Mouse (Mus musculus): ENCODE data around the gene Slc25a28. TPM values are rescaled to one million over a fixed set of nuclear protein-coding genes. Genes with fewer than 3 reads are reported as not detected.

Slc25a28 gene
- polyA plus RNA-seq, 1 experiment from 2014 or later, result 21.4 TPM

DNA sequence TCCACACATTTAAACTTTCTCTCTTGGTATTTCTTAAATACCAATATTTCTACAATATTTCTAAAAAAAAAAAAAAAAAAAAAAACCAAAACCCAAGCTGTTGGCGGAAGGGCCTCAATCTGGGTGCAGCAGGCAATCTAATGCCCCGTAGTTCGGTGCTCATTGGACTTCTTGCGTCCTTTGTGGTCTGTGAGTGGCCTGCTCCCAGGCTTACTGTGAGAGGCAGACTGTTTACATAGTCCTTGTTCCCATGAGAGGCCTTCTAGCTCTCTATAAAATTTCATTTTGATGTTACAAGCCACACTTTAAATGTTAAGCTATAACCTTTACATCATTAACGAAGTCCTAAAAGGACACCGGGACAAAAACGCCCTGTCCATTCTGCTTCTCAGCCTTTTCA lies 33.5 kb upstream of the Slc25a28 start:
- H3K36me3 ChIP-seq (ENCODE audit: control insufficient read depth, insufficient read depth, low read length), result peaks cover 45% of the 10 kb centered on the region
- WGBS, result 84% methylated on average over 7 of the region's 7 CpGs
- no peaks in the 10 kb centered on the region for H3K9me3 ChIP-seq (ENCODE audit: control insufficient read depth, low read length)
- H3K4me1 ChIP-seq (replicated peaks; ENCODE audit: control insufficient read depth, insufficient read depth, low read length), result no peaks in the 10 kb centered on the region
- H3K9ac ChIP-seq (ENCODE audit: low read length), result no peak overlapping the region
- no peaks in the 10 kb centered on the region for H3K27me3 ChIP-seq (replicated peaks; ENCODE audit: control insufficient read depth, insufficient read depth, low read length)
- no peak for ATAC-seq (replicated peaks; ENCODE audit: low FRiP score, low TSS enrichment, low read depth)
- H3K4me2 ChIP-seq (ENCODE audit: low read length), result no peak overlapping the region
- H3K27ac ChIP-seq (ENCODE audit: low read depth), result no peak overlapping the region
- no peak overlapping the region for H3K4me3 ChIP-seq (ENCODE audit: low read depth, low read length)
- DNase-seq (ENCODE audit: low spot score), result no peak

DNA sequence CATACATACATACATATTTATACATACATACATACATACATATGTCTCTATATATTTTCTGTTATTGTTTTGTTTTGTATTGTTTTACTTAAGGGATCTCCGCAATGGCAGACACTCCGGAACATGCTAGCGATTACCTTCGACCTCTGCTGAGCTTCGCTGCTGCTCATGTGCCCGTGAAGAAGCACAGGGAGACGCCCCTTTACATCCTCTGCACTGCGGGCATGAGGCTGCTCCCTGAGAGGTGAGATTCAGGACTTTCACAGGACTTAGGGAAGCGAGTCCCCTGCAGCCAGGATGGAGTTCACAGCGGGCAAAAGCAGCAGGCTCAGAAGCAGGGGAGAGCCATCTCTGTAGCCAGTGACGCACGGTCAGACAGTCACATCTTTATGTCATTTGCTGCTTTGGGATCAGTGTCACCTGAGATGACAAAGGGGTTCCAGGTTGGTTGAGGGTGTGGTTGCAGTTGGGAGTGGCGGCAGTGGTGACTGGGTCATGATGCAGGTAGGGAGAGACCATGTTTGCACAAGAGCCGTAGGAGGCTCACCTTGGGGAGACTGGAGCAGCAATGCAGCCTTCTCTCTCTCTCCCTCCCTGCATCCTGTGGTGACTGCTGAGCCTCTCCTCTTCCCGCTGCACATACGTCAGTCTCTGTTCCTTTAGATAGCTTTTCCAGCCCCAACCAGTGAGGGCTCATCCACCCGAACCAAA lies 30.3 kb upstream of the Slc25a28 start:
- no peaks in the 10 kb centered on the region for H3K4me1 ChIP-seq (replicated peaks; ENCODE audit: control insufficient read depth, insufficient read depth, low read length)
- ATAC-seq (replicated peaks; ENCODE audit: low FRiP score, low TSS enrichment, low read depth), result no peak
- H3K9ac ChIP-seq (ENCODE audit: low read length), result no peak overlapping the region
- no peak overlapping the region for H3K4me3 ChIP-seq (ENCODE audit: low read depth, low read length)
- 83% methylated on average over 17 of the region's 17 CpGs for WGBS
- no peak overlapping the region for H3K27ac ChIP-seq (ENCODE audit: low read depth)
- H3K4me2 ChIP-seq (ENCODE audit: low read length), result no peak overlapping the region
- peaks cover 59% of the 10 kb centered on the region for H3K36me3 ChIP-seq (ENCODE audit: control insufficient read depth, insufficient read depth, low read length)
- no peak for DNase-seq (ENCODE audit: low spot score)
- H3K9me3 ChIP-seq (ENCODE audit: control insufficient read depth, low read length), result no peaks in the 10 kb centered on the region
- no peaks in the 10 kb centered on the region for H3K27me3 ChIP-seq (replicated peaks; ENCODE audit: control insufficient read depth, insufficient read depth, low read length)

DNA sequence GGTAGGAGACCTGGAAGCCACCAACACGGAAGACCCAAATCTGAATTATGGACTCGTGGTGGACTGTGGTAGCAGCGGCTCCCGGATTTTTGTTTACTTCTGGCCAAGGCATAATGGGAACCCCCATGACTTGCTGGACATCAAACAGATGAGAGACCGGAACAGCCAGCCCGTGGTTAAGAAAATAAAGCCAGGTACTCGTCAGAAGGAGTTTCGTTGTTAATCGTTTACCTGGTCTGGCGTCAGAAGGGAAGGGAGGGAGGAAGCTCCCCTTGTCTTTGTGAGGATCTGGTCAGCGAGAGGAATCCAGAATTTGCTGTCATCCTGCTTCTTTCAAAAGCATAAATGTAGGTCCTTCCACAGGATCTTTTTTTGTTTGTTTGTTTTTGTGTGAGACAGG lies 29.5 kb upstream of the Slc25a28 start:
- no peaks in the 10 kb centered on the region; the same call in 1 of the 2 replicates for H3K4me1 ChIP-seq (replicated peaks; ENCODE audit: control insufficient read depth, insufficient read depth, low read length)
- no peak overlapping the region for H3K27ac ChIP-seq (ENCODE audit: low read depth)
- no peak overlapping the region for H3K4me3 ChIP-seq (ENCODE audit: low read depth, low read length)
- no peak for DNase-seq (ENCODE audit: low spot score)
- WGBS, result 72% methylated on average over 11 of the region's 11 CpGs
- no peak overlapping the region for H3K9ac ChIP-seq (ENCODE audit: low read length)
- H3K27me3 ChIP-seq (replicated peaks; ENCODE audit: control insufficient read depth, insufficient read depth, low read length), result no peaks in the 10 kb centered on the region
- peaks cover 60% of the 10 kb centered on the region for H3K36me3 ChIP-seq (ENCODE audit: control insufficient read depth, insufficient read depth, low read length)
- H3K4me2 ChIP-seq (ENCODE audit: low read length), result no peak overlapping the region
- ATAC-seq (replicated peaks; ENCODE audit: low FRiP score, low TSS enrichment, low read depth), result no peak
- H3K9me3 ChIP-seq (ENCODE audit: control insufficient read depth, low read length), result no peaks in the 10 kb centered on the region

GRCm38 (mm10) chr19:43699763-43700155 lies 25.1 kb upstream of the Slc25a28 start:
- DNase-seq (ENCODE audit: low spot score) (no peak), ATAC-seq (replicated peaks; ENCODE audit: low FRiP score, low TSS enrichment, low read depth) (no peak)
- Histone ChIP-seq H3K27ac (ENCODE audit: low read depth) (no peak overlapping the region; the same call in 1 of the 2 replicates), H3K4me2 (ENCODE audit: low read length) (no peak overlapping the region), H3K4me1 (replicated peaks; ENCODE audit: control insufficient read depth, insufficient read depth, low read length) (peaks cover 4% of the 10 kb centered on the region; the same call in 1 of the 2 replicates), H3K9me3 (ENCODE audit: control insufficient read depth, low read length) (no peaks in the 10 kb centered on the region), H3K4me3 (ENCODE audit: low read depth, low read length) (no peak overlapping the region), H3K27me3 (replicated peaks; ENCODE audit: control insufficient read depth, insufficient read depth, low read length) (no peaks in the 10 kb centered on the region), H3K36me3 (ENCODE audit: control insufficient read depth, insufficient read depth, low read length) (peaks cover 25% of the 10 kb centered on the region), H3K9ac (ENCODE audit: low read length) (no peak overlapping the region)
- WGBS, result 80% methylated on average over 6 of the region's 6 CpGs

GRCm38 (mm10) chr19:43699021-43699762 lies 24.5 kb upstream of the Slc25a28 start:
- Histone ChIP-seq H3K4me2 (ENCODE audit: low read length) (no peak overlapping the region), H3K36me3 (ENCODE audit: control insufficient read depth, insufficient read depth, low read length) (peaks cover 21% of the 10 kb centered on the region), H3K9ac (ENCODE audit: low read length) (no peak overlapping the region), H3K4me3 (ENCODE audit: low read depth, low read length) (no peak overlapping the region), H3K4me1 (replicated peaks; ENCODE audit: control insufficient read depth, insufficient read depth, low read length) (peaks cover 4% of the 10 kb centered on the region; the same call in 1 of the 2 replicates), H3K27me3 (replicated peaks; ENCODE audit: control insufficient read depth, insufficient read depth, low read length) (no peaks in the 10 kb centered on the region), H3K27ac (ENCODE audit: low read depth) (no peak overlapping the region; the same call in 1 of the 2 replicates), H3K9me3 (ENCODE audit: control insufficient read depth, low read length) (no peaks in the 10 kb centered on the region)
- DNase-seq (ENCODE audit: low spot score), result no peak
- no peak for ATAC-seq (replicated peaks; ENCODE audit: low FRiP score, low TSS enrichment, low read depth)
- 57% methylated on average over 11 of the region's 11 CpGs for WGBS

GRCm38 (mm10) chr19:43697666-43698370 lies 23.1 kb upstream of the Slc25a28 start:
- 87% methylated on average over 5 of the region's 5 CpGs for WGBS
- DNase-seq (ENCODE audit: low spot score) (no peak), ATAC-seq (replicated peaks; ENCODE audit: low FRiP score, low TSS enrichment, low read depth) (no peak)
- Histone ChIP-seq H3K4me2 (ENCODE audit: low read length) (no peak overlapping the region), H3K36me3 (ENCODE audit: control insufficient read depth, insufficient read depth, low read length) (peaks cover 23% of the 10 kb centered on the region; the same call in 1 of the 2 replicates), H3K27ac (ENCODE audit: low read depth) (no peak overlapping the region), H3K9ac (ENCODE audit: low read length) (no peak overlapping the region), H3K4me1 (replicated peaks; ENCODE audit: control insufficient read depth, insufficient read depth, low read length) (peaks cover 4% of the 10 kb centered on the region; the same call in 1 of the 2 replicates), H3K9me3 (ENCODE audit: control insufficient read depth, low read length) (no peaks in the 10 kb centered on the region), H3K27me3 (replicated peaks; ENCODE audit: control insufficient read depth, insufficient read depth, low read length) (no peaks in the 10 kb centered on the region), H3K4me3 (ENCODE audit: low read depth, low read length) (no peak overlapping the region)

DNA sequence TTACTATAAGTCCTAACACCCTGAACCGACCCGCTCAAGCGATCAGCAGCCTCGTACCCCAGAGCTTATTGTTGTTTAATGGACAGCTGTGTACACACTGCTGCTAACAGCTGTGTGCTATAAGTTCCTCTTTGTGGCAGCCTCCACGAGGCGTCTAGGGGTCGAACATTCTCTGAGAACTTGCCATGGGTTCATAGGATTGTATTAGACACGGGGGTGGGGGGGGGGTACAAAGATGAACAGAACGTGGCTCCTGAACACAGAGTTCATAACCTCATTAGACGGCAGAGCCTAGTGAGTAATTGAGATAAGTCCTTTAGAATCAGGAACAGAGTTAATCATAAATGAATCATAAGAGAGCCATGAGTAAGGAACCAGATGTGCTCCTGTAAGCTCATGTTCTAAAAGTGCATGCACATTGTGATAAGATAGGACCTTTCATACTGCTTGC lies 20.9 kb upstream of the Slc25a28 start:
- H3K4me1 ChIP-seq (replicated peaks; ENCODE audit: control insufficient read depth, insufficient read depth, low read length), result peaks cover 4% of the 10 kb centered on the region; the same call in 1 of the 2 replicates
- 51% methylated on average over 10 of the region's 10 CpGs for WGBS
- H3K36me3 ChIP-seq (ENCODE audit: control insufficient read depth, insufficient read depth, low read length), result peaks cover 24% of the 10 kb centered on the region
- H3K27ac ChIP-seq (ENCODE audit: low read depth), result no peak overlapping the region; the same call in 1 of the 2 replicates
- no peaks in the 10 kb centered on the region for H3K27me3 ChIP-seq (replicated peaks; ENCODE audit: control insufficient read depth, insufficient read depth, low read length)
- H3K4me2 ChIP-seq (ENCODE audit: low read length), result no peak overlapping the region
- no peak overlapping the region for H3K9ac ChIP-seq (ENCODE audit: low read length)
- ATAC-seq (replicated peaks; ENCODE audit: low FRiP score, low TSS enrichment, low read depth) (peak; percentile 60), DNase-seq (ENCODE audit: low spot score) (no peak)
- no peak overlapping the region for H3K4me3 ChIP-seq (ENCODE audit: low read depth, low read length)
- no peaks in the 10 kb centered on the region for H3K9me3 ChIP-seq (ENCODE audit: control insufficient read depth, low read length)

DNA sequence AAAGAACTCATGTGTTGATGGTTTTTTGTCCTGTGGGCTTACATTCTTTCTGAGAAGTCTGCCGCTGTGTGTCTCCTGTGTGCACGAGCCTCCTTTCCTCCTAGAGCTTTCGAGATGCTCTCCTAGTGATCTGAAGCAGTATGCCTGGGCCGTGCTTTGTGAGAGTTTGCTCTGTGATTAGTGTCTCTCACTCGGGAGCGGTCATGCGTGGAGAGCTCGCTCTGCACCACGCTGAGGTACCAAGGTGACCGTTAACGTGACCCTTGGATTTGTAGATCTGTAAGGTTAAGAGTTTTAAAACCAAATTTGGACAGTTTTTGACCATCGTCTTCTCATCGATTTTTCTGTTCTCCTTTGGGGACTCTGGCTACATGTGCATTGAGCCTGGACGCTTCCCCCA lies 18.1 kb upstream of the Slc25a28 start:
- no peak overlapping the region for H3K9ac ChIP-seq (ENCODE audit: low read length)
- DNase-seq (ENCODE audit: low spot score) (no peak), ATAC-seq (replicated peaks; ENCODE audit: low FRiP score, low TSS enrichment, low read depth) (no peak)
- no peaks in the 10 kb centered on the region for H3K27me3 ChIP-seq (replicated peaks; ENCODE audit: control insufficient read depth, insufficient read depth, low read length)
- H3K4me1 ChIP-seq (replicated peaks; ENCODE audit: control insufficient read depth, insufficient read depth, low read length), result 0 out of 2 replicates have a peak, but pooled peaks cover 9% of the 10 kb centered on the region
- H3K4me2 ChIP-seq (ENCODE audit: low read length), result no peak overlapping the region
- 90% methylated on average over 14 of the region's 14 CpGs for WGBS
- H3K36me3 ChIP-seq (ENCODE audit: control insufficient read depth, insufficient read depth, low read length), result peaks cover 17% of the 10 kb centered on the region
- no peaks in the 10 kb centered on the region for H3K9me3 ChIP-seq (ENCODE audit: control insufficient read depth, low read length)
- H3K27ac ChIP-seq (ENCODE audit: low read depth), result no peak overlapping the region
- H3K4me3 ChIP-seq (ENCODE audit: low read depth, low read length), result no peak overlapping the region

Data from intestine, embryonic 14.5 days (tissue).